Mouse (Mus musculus) embryo, embryonic 10.5 days (tissue): ENCODE results near the gene Stra8.

Source experiments
- DNase-seq: peaks from one replicate; pipeline ENCODE4 v3.0.0-alpha.2; 2015; ENCODE audit warnings: low spot score

The Stra8 gene

GRCm38 (mm10) chr6:34942446-34942845 lies 22.5 kb downstream of the Stra8 start:
- no peak for DNase-seq

GRCm38 (mm10) chr6:34943499-34943898 lies 23.5 kb downstream of the Stra8 start:
- DNase-seq = no peak

GRCm38 (mm10) chr6:34946486-34947079 lies 26.6 kb downstream of the Stra8 start:
- DNase-seq = no peak

- no peak for DNase-seq
Measured at GRCm38 (mm10) chr6:34948461-34948860, 28.5 kb downstream of the Stra8 start.

GRCm38 (mm10) chr6:34951518-34951917 lies 31.6 kb downstream of the Stra8 start:
- DNase-seq = no peak

GRCm38 (mm10) chr6:34951956-34952667 lies 32.1 kb downstream of the Stra8 start:
- no peak for DNase-seq

GRCm38 (mm10) chr6:34954926-34955861 lies 35.2 kb downstream of the Stra8 start:
- DNase-seq = peak; percentile 72

GRCm38 (mm10) chr6:34955862-34956241 lies 35.9 kb downstream of the Stra8 start:
- no peak for DNase-seq

- DNase-seq = no peak
Measured at GRCm38 (mm10) chr6:34959131-34959530, 39.2 kb downstream of the Stra8 start.

- no peak for DNase-seq
Measured at GRCm38 (mm10) chr6:34964550-34964949, 44.6 kb downstream of the Stra8 start.

GRCm38 (mm10) chr6:34965819-34966539 lies 46.0 kb downstream of the Stra8 start:
- DNase-seq = no peak

GRCm38 (mm10) chr6:34971181-34971580 lies 51.2 kb downstream of the Stra8 start:
- DNase-seq = peak; percentile 63

GRCm38 (mm10) chr6:34979291-34979690 lies 59.3 kb downstream of the Stra8 start:
- no peak for DNase-seq

- DNase-seq = no peak
Measured at GRCm38 (mm10) chr6:34980661-34981060, 60.7 kb downstream of the Stra8 start.

- no peak for DNase-seq
Measured at GRCm38 (mm10) chr6:34987085-34987645, 67.2 kb downstream of the Stra8 start.

- DNase-seq = peak; percentile 60
Measured at GRCm38 (mm10) chr6:34988081-34988761, 68.3 kb downstream of the Stra8 start, which contains the start of gene Slc23a4. Slc23a4 (minus strand) TSS chr6:34988404.
